Mouse (Mus musculus): ENCODE results near the gene Gm42906.

DNA sequence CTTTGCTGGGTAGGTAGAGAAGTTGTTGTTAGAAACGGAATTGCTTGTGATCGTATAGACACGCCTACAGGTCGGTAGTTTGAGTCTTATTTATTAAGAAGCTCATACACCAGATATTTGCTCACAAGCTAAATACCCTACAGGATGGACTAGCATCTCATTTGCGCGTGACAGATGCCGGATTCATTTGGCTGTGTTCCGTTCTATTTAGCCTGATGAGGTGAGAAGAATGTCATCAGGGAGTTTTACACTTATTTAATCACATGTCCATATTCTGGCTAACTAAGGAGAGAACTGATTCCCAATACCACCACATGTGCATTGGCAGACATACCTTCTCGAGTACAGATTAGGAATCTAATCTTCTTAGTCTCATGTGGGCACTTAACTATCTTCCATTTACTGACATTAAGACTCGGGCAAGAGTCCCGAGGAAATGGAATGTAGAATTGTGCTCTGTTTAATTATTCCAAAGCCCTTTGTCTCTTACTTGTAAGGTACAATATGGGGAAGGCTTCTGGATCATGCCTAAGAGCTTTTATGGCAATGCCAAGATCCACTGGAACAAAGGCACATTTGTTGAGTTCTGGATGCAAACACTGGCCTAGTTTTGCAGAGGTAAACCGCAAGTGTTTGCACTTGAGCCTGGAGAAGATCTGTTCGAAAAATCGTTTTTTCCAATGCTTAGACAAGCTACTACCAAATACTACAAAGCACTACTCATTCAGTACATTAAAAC is 160.9 kb downstream of the Gm42906 start:
- TF ChIP-seq CTCF (IDR thresholded peaks at IDR 0.05; ENCODE audit: low read depth) (no peak), EP300 (IDR thresholded peaks at IDR 0.05; ENCODE audit: low read depth) (no peak)
